Mouse (Mus musculus) heart, adult 8-10 months (tissue): Measurements from ENCODE around the gene Simc1. TPM values are rescaled to one million over a fixed set of nuclear protein-coding genes. Genes with fewer than 3 reads are reported as not detected.
"Not testable (repeated sequence)": the region's sequence is repeated elsewhere in the genome, so short reads cannot be mapped to it uniquely, and the experiment has no call there.

Experiments
- DNase-seq: peaks from one replicate; pipeline ENCODE4 v3.0.0; 2022; ENCODE audit warnings: low spot score
- total RNA-seq, 4 experiments: library from RNA; stranded (reverse); gene quantifications; 2 replicates each; pipeline ENCODE4 v1.2.4; 2022

Gene Simc1
- 1 to 10 TPM; 1.8 to 3.1 (median 2.4) TPM for total RNA-seq

DNA sequence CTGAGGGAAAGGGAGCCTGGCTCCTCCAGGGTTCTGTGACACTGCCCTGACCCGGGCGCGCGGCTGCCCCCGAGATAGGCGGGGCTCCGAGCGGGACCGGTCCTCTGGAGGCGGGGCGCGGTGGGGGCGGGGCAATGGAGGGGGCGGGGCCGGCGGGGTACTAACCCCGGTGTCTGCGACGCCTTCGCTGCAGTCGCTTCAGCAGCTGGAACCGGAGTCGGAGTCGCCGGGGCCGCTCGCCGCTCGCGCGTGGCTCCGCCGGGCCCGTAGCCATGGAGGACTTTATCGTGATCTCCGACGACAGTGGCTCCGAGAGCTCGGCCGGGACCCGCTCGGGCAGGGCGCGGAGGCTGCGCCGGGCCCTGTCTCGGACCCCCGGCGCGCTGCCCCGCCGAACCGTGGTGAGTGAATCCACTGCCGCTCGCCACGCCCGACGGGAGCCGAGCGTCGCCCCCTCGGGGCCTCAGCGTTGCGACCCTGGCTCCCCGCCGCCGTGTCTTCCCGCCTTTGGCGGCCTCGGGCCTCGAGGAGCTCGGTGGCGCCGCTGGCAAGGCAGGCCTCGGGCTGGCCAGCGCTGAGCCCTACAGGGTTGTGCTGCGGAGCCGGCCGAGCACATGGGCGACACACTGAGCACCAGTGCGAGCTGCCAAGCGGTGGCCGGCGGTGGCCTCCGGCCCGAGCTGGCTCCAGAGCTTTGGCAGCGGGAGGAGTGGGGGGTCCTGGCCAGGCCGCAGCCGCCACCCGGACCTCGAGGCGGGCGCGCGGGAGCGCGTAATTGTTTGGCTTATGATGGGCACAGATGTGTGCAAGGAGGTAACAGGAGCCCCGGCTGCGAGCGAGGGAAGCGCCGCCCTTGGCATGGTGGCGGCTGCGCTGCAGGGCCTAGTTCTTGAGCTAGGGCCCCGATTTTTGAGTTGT is at the start of gene Simc1:
Gene Simc1 (plus strand): TSS at position 176 of the 918 bp plus-strand sequence.
- peak; percentile 42 for DNase-seq

DNA sequence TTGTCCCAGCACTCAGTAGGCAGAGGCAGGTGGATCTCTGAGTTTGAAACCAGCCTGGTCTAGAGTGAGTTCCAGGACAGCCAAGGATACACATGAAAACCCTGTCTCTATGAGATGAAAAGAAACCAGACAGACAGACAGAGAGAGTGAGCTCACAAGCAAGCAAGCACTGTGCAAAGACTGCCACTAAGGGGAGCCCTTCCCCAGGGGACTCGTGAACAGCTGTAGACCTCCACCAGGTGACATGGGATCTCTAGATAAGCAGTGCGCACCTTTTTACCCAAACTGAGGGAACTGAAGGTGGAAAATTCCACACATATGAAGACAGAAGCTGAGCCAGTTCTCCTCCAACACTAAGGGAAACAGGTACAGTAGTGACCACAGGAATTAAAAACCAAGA is 46.5 kb upstream of the Simc1 start:
- DNase-seq: no peak

DNA sequence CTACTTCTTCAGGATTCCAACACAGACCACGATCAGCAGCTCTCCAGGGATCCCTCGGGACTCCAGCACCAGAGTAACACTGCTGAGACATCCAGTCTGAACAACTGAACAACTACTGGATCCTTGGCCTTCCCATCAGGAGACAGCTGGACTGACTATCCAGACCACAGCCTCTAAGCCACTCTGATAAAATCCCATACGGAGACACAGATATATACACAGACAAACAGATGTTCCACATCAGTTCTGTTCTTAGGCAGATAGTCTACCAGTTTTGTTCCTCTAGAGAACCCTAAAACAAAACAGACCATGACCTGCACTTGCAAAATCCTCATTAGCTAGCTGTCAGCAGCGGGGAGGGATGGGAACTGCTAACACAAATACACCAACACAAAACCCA is 44.3 kb upstream of the Simc1 start:
- DNase-seq: no peak

DNA sequence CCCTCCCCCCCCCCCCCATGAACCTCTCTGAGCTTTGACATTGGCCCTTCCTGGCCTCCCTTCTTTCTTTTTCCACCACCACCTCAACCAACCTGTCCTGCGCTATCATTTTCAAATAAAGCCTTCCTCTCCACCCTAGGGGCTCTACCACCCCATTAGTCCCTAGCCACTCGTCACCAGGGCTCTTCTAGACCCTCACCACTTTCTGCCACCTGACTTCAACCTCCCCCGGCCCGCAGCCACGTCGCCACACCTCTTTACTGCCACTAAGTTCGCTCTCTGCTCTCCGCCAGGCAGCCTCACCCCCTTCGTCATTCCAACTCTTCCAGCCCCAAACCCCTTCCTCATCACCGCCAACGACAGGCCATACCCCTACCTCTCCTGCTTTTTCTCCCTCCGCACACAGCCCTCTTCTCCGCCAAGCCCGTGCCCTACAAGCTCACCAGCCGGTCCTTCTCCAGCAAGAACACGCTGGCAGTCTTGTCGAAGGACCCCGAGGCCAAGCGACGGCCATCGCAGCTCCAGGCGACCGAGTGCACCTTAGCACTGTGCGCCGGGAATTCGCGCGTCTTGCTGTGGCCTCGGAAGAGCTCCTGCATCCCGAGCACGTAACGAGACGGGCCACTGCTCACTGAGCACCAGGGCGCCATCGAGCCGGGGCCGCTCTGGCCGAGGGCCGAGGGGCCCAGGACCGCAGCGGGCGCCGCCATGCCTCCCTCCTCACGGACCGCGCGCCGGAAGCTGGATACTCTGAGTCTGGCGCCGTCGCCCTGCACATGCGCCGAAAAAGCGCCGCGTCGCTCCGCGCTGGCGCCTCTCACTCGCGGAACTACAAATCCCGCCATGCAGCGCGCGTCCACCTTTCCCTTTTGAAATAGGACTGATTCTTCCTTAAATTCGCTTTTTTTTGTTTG is 35.2 kb upstream of the Simc1 start, which contains the start of gene Thoc3:
Gene Thoc3 (minus strand): TSS at position 752 of the 914 bp plus-strand sequence.
- DNase-seq: peak; percentile 89

DNA sequence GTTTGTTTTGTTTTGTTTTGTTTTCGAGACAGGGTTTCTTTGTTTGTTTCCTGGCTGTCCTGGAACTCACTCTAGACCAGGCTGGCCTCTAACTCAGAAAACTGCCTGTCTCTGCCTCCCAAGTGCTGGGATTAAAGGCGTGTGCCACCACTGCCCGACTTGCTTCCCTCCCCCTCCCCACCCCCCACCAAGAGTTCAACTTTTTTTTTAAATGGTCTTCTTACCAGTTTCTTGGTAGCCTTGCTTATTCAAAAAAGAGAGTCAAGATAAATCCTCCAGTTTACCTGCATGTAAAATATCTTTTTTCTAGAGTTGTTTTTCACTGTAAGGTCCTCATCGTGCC is 34.6 kb upstream of the Simc1 start:
- no peak for DNase-seq

DNA sequence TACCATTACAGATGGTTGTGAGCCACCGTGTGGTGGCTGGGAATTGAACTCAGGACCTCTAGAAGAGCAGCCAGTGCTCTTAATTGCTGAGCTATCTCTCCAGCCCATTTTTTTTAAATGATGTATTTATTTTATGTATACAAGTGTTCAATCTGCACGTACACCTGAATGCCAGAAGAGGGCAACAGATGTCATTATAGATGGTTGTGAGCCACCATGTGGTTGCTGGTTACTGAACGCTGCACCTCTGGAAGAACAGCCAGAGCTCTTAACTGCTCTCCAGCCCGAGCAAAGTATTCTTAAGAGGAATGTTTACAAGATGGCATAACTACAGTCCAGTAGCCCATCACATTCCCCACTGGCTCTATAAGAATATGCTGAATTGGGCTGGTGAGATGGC is 31.6 kb upstream of the Simc1 start:
- DNase-seq: no peak

DNA sequence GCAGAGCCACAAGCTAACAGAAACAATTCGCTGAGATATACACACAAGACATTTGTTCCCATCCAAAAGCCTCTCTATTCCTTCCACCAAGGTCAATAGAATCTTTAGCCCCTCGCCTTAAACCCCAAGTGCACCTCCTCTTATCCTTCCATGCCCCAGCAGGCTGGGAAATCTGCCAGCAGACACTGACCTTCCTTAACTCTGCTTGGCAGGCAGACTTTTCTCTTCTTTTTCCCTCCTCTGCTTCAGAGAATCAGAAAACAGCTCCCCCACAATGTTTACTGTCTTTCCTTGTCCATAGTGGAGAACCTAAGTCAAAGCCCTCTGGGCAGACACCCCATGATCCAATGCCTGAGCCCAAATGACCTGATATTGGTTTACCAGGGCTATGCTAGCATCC is 28.6 kb upstream of the Simc1 start:
- no peak for DNase-seq

DNA sequence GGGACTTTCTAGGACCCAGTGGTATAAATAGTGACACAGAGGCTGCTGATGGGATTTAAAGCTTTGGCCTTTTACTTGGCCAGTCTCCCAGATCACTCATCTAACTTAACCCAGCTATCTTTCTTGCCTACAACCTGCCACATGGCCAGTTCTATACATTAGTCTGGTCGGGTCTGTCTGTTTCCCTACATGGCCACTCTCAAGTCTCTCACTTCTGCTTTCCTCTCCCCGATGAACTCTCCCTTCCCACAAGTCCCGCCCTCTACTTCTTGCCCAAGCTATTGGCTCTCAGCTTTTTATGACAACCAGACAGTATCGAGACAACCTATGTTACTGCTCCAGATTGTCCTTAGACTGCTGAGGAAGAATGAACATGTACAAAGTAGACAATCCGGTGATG is 27.9 kb upstream of the Simc1 start:
- DNase-seq: no peak

DNA sequence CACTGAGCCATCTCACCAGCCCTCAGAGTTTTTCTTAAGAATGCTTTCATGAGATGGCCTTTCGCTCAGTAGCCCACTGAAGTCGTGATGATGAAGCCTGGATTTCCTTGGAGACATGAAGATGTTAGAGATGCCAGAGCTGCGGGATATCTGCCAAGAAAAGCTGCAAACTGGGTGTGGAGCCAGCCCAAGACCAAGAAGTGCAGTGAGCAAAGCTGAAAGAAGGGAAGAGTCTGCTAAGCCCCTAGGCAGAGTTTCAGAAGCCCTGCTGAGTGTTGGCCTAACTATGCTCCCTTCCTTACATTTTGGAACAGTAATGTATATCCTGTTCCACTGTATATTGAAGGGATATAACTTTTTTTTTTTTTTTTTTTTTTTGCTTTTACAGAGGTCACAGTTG is 24.3 kb upstream of the Simc1 start:
- DNase-seq: no peak

DNA sequence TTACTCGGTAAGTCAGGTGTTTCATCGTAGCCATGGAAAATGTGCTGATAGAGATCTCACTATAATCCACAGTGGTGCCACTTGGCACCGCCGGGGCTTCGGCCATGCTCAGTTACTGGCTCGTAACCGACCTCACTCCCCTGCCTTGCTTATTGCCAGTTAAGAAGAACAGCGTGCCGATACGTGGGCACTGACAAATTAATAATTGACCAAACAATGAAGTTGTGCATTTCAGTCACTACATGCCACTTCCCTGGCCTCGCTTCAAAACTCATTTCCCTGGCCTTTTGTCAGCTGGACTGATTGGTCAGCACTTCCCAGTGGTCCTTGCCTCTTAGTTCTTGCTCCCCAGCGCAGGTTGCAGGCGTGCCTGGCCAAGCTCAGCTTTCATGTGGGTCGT is 22.1 kb upstream of the Simc1 start:
- DNase-seq: no peak

DNA sequence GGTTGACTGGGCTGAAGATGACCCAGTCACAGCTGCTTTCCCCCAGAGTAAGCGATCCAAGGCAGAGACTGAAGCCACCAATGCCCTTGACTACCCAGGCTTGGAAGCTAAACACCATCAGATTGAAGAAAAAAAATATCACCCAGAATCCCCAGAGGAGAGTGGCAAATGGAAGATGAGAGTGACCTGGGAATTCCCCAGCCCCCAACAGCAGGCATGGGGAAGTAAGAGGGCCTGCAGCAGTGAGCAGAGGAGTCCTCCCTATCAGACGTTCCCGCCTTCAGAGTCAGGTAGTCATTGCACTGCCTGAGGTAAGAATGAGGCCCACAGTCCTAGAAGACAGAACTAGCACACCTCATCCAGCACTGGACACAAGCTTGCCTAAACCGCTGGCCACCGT is 13.2 kb upstream of the Simc1 start:
- DNase-seq: no peak

DNA sequence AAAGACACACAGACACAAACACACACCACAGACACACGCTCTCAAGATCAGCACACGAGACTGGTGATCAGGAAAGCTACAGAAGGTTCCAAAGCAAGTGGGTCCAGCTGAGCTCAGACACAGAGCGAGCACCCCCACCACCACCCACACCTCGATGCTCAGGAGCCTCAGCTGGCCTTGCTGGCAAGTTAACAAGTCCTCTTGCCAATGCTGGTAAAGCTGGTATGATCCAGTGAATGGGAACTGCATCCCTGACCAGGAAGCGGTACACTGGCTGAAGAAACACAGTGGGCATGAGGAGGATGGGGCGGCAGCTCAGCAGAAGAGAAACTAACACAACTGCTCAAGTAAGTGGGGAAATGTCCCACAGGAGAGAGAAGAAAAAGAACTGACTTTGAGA is 12.2 kb upstream of the Simc1 start:
- no peak for DNase-seq

DNA sequence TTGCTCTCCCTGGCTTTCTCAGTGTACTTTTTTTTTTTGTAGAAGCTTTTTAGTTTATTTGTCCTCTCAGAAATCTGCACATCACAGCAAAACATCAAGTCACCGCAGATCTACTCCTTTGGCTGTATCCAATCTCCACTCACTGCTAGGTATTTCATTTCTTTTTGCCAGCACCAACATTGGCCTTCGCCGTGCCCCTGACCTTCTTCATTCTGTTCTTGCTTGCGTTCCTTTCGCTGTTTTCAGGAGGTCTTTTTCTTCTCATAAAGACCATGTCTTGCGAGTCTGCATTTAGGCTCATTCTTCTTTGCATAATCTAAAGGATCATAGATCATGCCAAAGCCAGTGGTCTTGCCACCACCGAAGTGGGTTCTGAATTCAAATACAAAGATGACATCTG is 4.0 kb upstream of the Simc1 start:
- not testable (repeated sequence) for DNase-seq

DNA sequence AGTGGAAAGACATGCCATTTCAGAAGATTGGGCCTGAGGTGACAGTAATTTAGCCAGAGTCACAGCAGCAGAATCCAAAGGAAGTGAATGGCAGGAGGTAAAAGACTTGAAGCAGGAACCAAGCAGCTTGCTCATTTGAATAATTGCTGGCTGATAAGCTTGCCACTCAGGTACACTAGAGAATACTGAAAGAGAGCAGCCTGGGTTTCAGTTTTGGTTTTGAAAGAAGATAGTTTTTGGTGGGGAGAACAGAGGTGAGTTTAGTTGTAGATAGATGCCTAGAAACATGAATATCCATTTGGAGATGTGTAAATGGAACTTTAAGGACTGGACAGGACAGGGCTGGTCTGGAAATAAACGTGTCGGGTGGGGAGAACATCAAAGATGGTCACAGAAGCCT is 2.2 kb upstream of the Simc1 start:
- DNase-seq: no peak

DNA sequence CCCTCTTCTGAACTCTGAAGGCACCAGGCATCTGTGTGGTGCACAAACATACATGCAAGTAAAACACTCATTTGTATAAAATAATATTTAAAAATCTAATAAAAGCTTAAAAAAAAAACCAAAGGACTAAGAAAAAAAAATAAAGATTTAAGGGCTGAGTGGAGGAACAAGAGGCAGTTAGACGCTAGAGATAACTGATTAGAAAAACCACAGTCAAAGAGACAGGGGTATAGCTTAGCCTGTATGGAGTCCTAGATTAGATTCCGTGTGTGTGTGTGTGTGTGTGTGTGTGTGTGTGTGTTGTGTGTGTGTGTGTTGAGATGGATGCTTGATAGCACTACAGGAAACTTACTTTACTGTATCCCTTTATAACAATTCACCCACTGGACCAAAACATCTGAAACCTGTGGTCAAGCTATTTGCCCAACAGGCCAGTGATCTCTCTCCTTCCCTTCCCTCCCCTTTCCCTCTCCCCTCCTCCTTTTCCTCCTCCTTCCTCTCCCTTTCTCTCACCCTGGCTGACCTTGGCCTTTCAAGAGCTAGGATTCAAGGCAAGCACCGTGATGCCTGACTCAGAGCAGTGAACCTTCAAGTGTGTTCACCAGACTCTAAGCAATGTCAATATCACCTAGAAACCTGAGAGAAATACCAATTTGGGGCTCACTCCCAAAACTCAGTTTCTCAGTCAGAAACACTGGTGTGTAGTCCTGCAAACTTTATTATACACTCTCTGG is 1.5 kb upstream of the Simc1 start:
- no peak for DNase-seq

DNA sequence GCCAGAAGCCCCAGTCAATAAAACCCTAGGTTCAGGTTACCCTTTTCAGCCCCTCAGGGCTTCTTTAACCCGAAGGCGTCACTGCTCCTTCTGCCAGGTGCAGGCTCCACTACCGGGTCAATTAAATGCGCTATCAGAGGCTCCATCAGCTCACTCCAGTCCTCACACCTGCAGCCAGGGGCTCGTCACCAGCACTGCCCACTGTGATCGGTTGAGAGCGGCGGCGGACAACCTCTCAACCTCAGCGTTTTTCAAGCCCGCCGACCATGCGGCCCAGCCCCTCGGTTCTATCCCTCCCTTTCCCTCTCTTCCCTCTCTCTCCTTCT is 338 bp upstream of the Simc1 start:
- no peak for DNase-seq

DNA sequence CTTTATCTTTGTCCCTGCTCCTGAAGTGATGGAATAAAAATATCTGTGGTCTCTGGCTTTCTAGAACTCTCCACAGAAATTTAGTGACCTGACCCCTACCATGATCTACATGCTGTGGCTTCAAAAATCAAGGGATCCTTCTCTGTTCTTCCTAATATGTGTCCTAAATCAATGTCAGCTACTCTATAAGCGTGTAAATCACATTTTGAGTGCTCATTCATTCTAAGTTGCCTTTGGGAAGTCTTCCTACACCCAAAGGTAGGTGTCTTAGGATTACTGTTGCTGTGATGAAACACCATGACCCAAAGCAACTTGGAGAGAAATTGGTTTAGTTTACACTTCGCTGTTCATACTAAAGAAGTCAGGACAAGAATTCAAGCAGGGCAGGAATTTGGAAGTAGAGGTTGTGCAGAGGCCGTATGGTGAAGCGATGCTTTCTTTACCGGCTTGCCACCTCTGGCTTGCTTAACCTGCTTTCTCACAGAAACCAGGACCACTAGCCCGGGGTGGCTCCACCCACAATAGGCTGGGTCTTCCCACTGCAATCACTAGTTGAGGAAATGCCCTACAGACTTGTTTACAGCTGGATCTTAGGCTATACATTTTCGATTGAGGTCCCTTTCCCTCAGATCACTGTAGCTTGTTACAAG is 1.2 kb downstream of the Simc1 start:
- DNase-seq: no peak

DNA sequence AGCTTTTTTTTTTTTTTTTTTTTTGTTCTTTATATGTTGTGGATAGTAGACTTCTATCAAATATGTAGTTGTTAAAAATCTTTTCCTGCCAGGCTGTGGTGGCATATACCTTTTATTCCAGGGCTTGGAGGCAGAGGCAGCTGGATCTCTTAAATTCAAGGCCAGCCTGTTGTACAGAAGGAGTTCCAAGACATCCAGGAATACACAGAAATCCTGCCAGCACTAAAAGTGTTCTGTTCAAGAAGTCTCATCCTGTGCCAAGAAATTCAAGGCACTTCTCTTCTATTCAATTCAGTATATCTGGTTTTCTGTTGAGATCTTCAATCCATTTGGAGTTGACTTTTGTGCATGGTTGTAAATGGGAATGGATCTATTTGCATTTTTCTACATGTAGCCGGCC is 2.3 kb downstream of the Simc1 start:
- no peak for DNase-seq

DNA sequence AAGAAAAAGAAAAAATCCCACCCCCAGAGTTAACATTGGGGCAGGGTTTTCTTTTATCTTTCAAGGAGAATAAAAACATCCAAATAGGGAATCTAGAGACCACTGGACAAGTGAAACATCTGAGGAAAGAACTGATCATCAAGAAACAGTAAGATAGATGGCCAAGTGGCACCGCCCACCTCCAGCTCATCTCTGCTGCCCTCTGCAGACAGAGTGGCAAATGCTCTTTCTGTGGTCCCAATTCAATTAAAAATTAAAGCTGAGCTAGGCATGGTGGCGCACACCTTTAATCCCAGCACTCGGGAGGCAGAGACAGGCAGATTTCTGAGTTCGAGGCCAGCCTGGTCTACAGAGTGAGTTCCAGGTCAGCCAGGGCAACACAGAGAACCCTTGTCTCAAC is 16.6 kb downstream of the Simc1 start:
- no peak for DNase-seq

DNA sequence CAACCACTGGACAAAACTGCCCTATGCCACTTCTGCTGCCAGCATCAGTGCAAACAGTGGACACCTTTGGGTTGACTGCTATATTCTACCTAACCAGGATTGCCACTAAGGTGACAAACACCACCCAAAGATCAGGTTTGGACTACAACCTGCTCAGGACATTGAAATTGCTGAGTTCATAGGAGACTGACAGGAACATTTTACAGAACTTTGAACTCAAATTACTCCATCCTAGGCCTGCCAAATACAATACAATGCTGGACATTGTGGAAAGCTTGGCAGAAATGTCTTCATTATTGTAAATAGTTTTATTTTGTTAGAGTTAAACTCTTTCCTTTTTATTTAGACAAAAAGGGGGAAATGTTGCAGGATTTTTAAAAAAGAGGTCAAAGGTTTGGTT is 17.6 kb downstream of the Simc1 start:
- DNase-seq: no peak

DNA sequence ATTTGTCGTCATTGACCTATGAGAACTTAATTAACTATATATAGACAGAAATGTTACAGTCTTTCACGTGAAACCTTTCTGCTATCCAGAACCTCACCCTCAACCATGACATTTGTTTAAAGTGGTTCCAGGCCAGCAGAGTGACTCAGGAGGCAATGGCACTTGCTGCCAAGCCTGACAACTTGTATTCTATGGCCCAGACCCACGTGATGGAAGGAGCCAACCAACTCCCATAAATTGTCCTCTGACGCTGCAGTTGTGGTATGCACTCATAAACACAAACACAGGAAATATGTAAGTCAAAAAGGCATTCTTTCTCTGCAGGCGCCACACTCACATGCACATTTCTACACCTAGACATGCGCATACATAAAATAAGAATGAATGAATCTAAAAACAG is 23.6 kb downstream of the Simc1 start:
- no peak for DNase-seq

DNA sequence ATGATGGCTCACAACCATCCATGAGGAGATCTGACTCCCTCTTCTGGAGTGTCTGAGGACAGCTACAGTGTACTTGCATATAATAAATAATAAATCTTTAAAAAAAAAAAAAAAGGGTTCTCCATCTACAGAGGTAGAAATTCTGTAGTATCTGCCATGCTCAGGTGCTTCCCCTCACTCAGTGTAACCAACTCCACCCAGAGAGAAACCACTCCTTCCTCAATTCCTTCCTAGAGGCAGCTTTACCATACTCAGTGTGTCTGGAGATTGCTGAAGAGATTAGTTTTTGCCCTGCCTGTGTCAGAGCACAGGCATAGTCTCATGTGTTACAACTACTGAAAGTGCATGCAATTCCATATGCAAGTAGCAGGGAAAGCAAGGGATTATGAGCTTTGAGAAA is 28.6 kb downstream of the Simc1 start:
- no peak for DNase-seq
